Mouse (Mus musculus) heart, adult 2 months (tissue): ENCODE data around the gene Actn2.

ENCODE experiments used
- CTCF ChIP-seq: fragments of 200-600 bp; IDR thresholded peaks from 2 replicates; pipeline ENCODE4 v1.8.1; 2022; ENCODE audit warnings: antibody characterized with exemption, mild to moderate bottlenecking, moderate library complexity
- EP300 ChIP-seq: fragments of 200-500 bp; IDR thresholded peaks from 2 replicates; pipeline ENCODE4 v1.6.1; 2011; ENCODE audit warnings: low read depth, low read length, control low read depth; ENCODE audit not compliant: insufficient read depth
- POLR2A ChIP-seq: fragments of 200-500 bp; IDR thresholded peaks from 2 replicates; pipeline ENCODE4 v1.6.1; 2011; ENCODE audit warnings: mild to moderate bottlenecking, low read depth, low read length, control low read depth; ENCODE audit not compliant: insufficient read depth

DNA sequence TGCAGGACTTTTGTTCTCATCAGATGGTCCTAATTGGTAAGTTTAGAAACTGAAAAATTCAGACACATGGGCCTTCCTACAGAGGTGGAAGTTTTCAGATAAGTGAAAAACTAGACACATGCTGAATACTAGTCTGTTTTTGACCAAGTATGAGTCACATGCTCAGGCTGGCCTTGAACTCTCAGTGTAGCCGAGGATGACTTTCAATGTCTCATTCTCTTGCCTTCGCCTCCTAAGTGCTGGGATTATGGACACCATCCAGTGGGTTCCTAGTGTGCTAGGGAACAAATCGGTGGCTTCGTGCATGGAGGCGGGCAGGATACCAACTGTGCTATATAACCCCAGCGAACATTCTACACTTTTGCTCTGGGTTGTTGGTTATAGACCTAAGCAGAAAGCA, 13.0 kb downstream of the Actn2 start:
- TF ChIP-seq POLR2A (no peak), CTCF (no peak), EP300 (no peak)
